Mouse (Mus musculus) forebrain, embryonic 10.5 days (tissue): Measurements from ENCODE around the gene Rab8a. TPM values are rescaled to one million over a fixed set of nuclear protein-coding genes. Genes with fewer than 3 reads are reported as not detected.
A peak's percentile ranks its signal among the peaks of the same experiment; 100 is the strongest.

ENCODE experiments used
- DNase-seq: peaks from one replicate; pipeline ENCODE4 v3.0.0-alpha.2; 2017; ENCODE audit warnings: low spot score; ENCODE audit errors: extremely low spot score
- H3K27ac ChIP-seq: fragments of 300-500 bp; sonication (generic); 2 replicates; pipeline ENCODE4 v1.5.1; 2016; ENCODE audit warnings: mild to moderate bottlenecking
- H3K27me3 ChIP-seq: fragments of 300-500 bp; sonication (generic); 2 replicates; pipeline ENCODE4 v1.6.1; 2016; ENCODE audit warnings: mild to moderate bottlenecking; ENCODE audit not compliant: poor library complexity, severe bottlenecking
- H3K36me3 ChIP-seq: fragments of 300-500 bp; sonication (generic); replicated peaks from 2 replicates; pipeline ENCODE4 v1.6.1; 2016; ENCODE audit warnings: mild to moderate bottlenecking, moderate library complexity
- H3K4me1 ChIP-seq: fragments of 300-500 bp; sonication (generic); 2 replicates; pipeline ENCODE4 v1.6.1; 2016
- H3K4me3 ChIP-seq: fragments of 300-500 bp; sonication (generic); 2 replicates; pipeline ENCODE4 v1.5.1; 2016; ENCODE audit warnings: mild to moderate bottlenecking, moderate library complexity
- H3K9me3 ChIP-seq: fragments of 300-500 bp; sonication (generic); 2 replicates; pipeline ENCODE4 v1.6.1; 2016; ENCODE audit warnings: mild to moderate bottlenecking, moderate library complexity
- WGBS: fragments of 180-500 bp; shearing (Covaris S2); methylation state at CpG from one replicate; pipeline ENCODE4 v1.1.7; 2016; 5-methylcytosine and 5-hydroxymethylcytosine counted together
- polyA plus RNA-seq: library from polyadenylated mRNA; unstranded; fragments of >200 nt; fragmentation: Nextera tagmentation; extraction: Ambion mirVana; gene quantifications from 2 replicates; pipeline ENCODE4 v1.2.1, GENCODE M21; 2016

Gene Rab8a
- polyA plus RNA-seq, 1 experiment from 2014 or later, result 144 TPM

DNA sequence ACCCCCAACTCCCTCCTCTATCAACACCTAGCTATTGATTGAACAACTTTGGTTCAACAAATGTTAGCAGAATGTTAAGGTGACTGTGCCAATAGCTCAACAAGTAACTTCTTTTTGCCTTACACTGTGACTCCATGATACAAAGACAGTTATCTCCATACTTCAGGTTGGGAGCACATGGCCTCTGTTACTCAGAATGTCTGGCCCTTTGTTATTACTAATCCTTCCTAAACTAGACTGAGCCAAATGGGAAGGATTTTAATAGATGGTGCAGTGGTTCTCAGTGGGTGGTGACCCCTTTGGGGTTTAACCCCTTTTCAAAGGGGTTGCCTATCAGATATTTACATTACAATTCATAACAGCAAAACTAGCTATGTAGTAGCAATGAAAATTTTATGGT, 7.6 kb upstream of the Rab8a start:
- Histone ChIP-seq H3K27me3 (no peaks in the 10 kb centered on the region), H3K4me3 (no peak overlapping the region), H3K36me3 (peaks cover 62% of the 10 kb centered on the region), H3K9me3 (no peaks in the 10 kb centered on the region), H3K4me1 (no peaks in the 10 kb centered on the region), H3K27ac (no peak overlapping the region)
- DNase-seq, result no peak

GRCm38 (mm10) chr8:72158096-72158495, 2.9 kb upstream of the Rab8a start:
- no peak overlapping the region for H3K27ac ChIP-seq
- H3K4me3 ChIP-seq, result no peak overlapping the region
- peaks cover 23% of the 10 kb centered on the region for H3K4me1 ChIP-seq
- no peaks in the 10 kb centered on the region for H3K27me3 ChIP-seq
- no peak for DNase-seq
- H3K9me3 ChIP-seq, result no peaks in the 10 kb centered on the region
- WGBS, result 83% methylated on average over 2 of the region's 2 CpGs
- H3K36me3 ChIP-seq, result peaks cover 20% of the 10 kb centered on the region

DNA sequence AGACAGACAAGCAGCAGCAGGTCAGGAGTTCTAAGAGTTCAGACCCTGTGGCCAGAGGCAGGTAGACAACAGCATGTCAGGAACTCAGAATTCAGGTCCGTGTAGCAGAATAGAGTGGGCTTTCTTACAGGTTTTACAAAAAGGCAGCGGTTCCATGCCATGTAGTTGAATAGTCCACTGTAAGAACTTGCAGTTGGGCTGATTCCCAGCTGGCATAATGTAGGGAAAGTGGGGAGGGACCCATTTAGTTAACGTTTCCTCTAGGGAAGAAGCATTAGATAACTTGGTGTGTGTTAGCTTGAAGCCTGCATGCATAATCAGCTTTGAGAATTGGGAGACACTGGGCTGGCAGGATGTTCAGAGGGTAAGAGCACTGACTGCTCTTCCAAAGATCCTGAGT, 2.3 kb upstream of the Rab8a start:
- H3K4me3 ChIP-seq, result no peak overlapping the region
- H3K4me1 ChIP-seq, result peaks cover 24% of the 10 kb centered on the region
- 89% methylated on average over 3 of the region's 3 CpGs for WGBS
- peaks cover 20% of the 10 kb centered on the region for H3K36me3 ChIP-seq
- H3K27me3 ChIP-seq, result no peaks in the 10 kb centered on the region
- H3K27ac ChIP-seq, result no peak overlapping the region
- no peak for DNase-seq
- H3K9me3 ChIP-seq, result no peaks in the 10 kb centered on the region

DNA sequence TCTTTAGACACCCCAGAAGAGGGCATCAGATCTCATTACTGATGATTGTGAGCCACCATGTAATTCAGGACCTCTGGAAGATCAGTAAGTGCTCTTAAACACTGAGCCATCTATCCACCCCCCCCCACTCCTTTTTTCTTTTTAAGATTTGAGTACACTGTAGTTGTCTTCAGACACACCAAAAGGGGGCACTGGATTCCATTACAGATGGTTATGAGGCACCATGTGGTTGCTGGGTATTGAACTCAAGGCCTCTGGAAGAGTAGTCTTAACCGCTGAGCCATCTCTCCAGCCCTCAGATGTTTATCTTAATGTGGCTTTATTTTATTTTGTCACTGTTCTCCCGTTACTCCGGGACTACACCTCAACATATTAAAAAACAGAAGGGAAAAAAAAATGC, 993 bp upstream of the Rab8a start:
- 78% methylated on average over 3 of the region's 3 CpGs for WGBS
- Histone ChIP-seq H3K36me3 (peaks cover 21% of the 10 kb centered on the region), H3K4me1 (peaks cover 24% of the 10 kb centered on the region), H3K27ac (no peak overlapping the region), H3K4me3 (peak overlapping the region; percentile 98), H3K27me3 (no peaks in the 10 kb centered on the region), H3K9me3 (no peaks in the 10 kb centered on the region)
- no peak for DNase-seq

GRCm38 (mm10) chr8:72162821-72163220, 1.8 kb downstream of the Rab8a start:
- Histone ChIP-seq H3K4me1 (peaks cover 24% of the 10 kb centered on the region), H3K27me3 (no peaks in the 10 kb centered on the region), H3K9me3 (no peaks in the 10 kb centered on the region), H3K27ac (no peak overlapping the region), H3K36me3 (peaks cover 45% of the 10 kb centered on the region), H3K4me3 (peak overlapping the region; percentile 98; the same call in 1 of the 2 replicates)
- no peak for DNase-seq

GRCm38 (mm10) chr8:72169098-72169668, 8.2 kb downstream of the Rab8a start:
- Histone ChIP-seq H3K36me3 (peaks cover 96% of the 10 kb centered on the region), H3K4me1 (no peaks in the 10 kb centered on the region), H3K27ac (no peak overlapping the region), H3K9me3 (no peaks in the 10 kb centered on the region), H3K4me3 (no peak overlapping the region), H3K27me3 (no peaks in the 10 kb centered on the region)
- 89% methylated on average over 3 of the region's 3 CpGs for WGBS
- no peak for DNase-seq

GRCm38 (mm10) chr8:72169681-72170249, 8.8 kb downstream of the Rab8a start:
- no peaks in the 10 kb centered on the region for H3K9me3 ChIP-seq
- no peak for DNase-seq
- WGBS, result 80% methylated on average over 3 of the region's 3 CpGs
- H3K4me1 ChIP-seq, result no peaks in the 10 kb centered on the region
- H3K27me3 ChIP-seq, result no peaks in the 10 kb centered on the region
- H3K27ac ChIP-seq, result no peak overlapping the region
- H3K4me3 ChIP-seq, result no peak overlapping the region
- H3K36me3 ChIP-seq, result peaks cover 96% of the 10 kb centered on the region

- H3K36me3 ChIP-seq, result peaks cover 98% of the 10 kb centered on the region
- H3K27ac ChIP-seq, result no peak overlapping the region
- 65% methylated on average over 5 of the region's 5 CpGs for WGBS
Observed at GRCm38 (mm10) chr8:72177346-72177925, 16.4 kb downstream of the Rab8a start.

GRCm38 (mm10) chr8:72183554-72184202, 22.7 kb downstream of the Rab8a start:
- no peak for DNase-seq
- H3K27me3 ChIP-seq, result no peaks in the 10 kb centered on the region
- no peaks in the 10 kb centered on the region for H3K4me1 ChIP-seq
- no peaks in the 10 kb centered on the region for H3K9me3 ChIP-seq
- no peak overlapping the region for H3K4me3 ChIP-seq
- WGBS, result 93% methylated on average over 2 of the region's 2 CpGs
- H3K36me3 ChIP-seq, result peaks cover 37% of the 10 kb centered on the region
- no peak overlapping the region for H3K27ac ChIP-seq

More at GRCm38 (mm10) chr8:72177346-72177925, 16.4 kb downstream of the Rab8a start:
- DNase-seq, result peak; percentile 55
- Histone ChIP-seq H3K9me3 (no peaks in the 10 kb centered on the region), H3K4me1 (no peaks in the 10 kb centered on the region), H3K27me3 (no peaks in the 10 kb centered on the region), H3K4me3 (no peak overlapping the region)

DNA sequence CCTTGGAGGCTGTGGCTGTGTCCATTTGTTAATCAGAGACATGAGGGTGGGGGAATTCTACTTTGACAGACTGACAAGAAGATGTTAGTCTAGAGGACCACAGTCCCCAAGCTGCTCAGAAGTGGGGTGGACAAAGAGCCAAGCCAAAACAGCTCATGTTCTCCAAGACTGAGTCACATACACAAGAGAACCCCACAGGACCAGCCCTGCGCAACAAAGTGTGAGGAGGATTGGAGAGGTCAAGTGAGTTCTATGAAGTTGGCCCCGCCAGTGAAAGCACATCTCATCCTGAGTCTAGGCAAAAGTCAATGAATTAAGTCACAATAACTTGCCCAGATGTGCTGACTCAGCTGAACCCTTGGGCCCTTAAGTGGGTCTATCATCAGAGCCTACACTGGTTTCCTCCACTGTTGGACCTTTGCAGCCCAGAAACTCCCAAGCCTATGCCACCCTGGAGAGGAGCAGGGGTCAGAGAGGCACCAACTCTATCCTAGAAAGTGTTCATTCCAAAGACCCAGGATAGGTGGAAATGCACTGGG, 26.9 kb downstream of the Rab8a start:
- no peak overlapping the region for H3K27ac ChIP-seq

GRCm38 (mm10) chr8:72189417-72190214, 28.6 kb downstream of the Rab8a start, which contains the start of gene Hsh2d:
Gene Hsh2d, plus strand, starts transcription at chr8:72189638.
- Histone ChIP-seq H3K4me1 (no peaks in the 10 kb centered on the region), H3K27ac (no peak within 1 kb of the TSS), H3K36me3 (no peaks in the 10 kb centered on the region), H3K4me3 (no peak within 1 kb of the TSS), H3K27me3 (no peaks in the 10 kb centered on the region), H3K9me3 (no peaks in the 10 kb centered on the region)
- 76% methylated on average over 12 of the region's 12 CpGs for WGBS
- no peak for DNase-seq

More for the DNA sequence above, 26.9 kb downstream of the Rab8a start:
- Histone ChIP-seq H3K27me3 (no peaks in the 10 kb centered on the region), H3K4me1 (no peaks in the 10 kb centered on the region), H3K36me3 (no peaks in the 10 kb centered on the region), H3K4me3 (no peak overlapping the region), H3K9me3 (no peaks in the 10 kb centered on the region)
- DNase-seq, result no peak
- WGBS, result 89% methylated on average over 2 of the region's 2 CpGs

DNA sequence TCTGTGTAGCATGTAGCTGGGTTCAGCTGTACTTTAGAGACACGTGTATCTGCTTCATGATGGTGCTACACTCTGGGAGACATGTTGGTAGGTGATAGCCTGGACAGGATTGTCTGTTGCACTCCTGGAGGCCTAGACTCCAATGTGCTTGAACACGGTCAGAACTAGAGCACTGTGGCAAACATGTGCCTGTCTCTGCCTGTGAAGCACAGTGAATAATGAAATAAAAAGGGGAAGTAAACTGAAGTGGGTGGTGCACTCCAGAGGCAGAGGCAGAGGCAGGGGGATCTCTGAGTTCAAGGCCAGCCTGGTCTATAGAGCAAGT, 29.2 kb downstream of the Rab8a start:
- Histone ChIP-seq H3K27me3 (no peaks in the 10 kb centered on the region), H3K27ac (no peak overlapping the region), H3K9me3 (no peaks in the 10 kb centered on the region), H3K4me3 (no peak overlapping the region), H3K4me1 (no peaks in the 10 kb centered on the region), H3K36me3 (no peaks in the 10 kb centered on the region)
- DNase-seq, result no peak
- 82% methylated on average over 2 of the region's 2 CpGs for WGBS
